Mouse (Mus musculus): ENCODE measurements around the gene Ndufa6. TPM values are rescaled to one million over a fixed set of nuclear protein-coding genes. Genes with fewer than 3 reads are reported as not detected.

Ndufa6 gene
- polyA plus RNA-seq, 1 experiment from 2014 or later: 302 TPM

- H3K4me3 ChIP-seq (replicated peaks): no peak overlapping the region
- H3K27ac ChIP-seq: no peak overlapping the region
- H3K27me3 ChIP-seq: no peaks in the 10 kb centered on the region
- WGBS: 89% methylated on average over 8 of the region's 8 CpGs
- H3K9ac ChIP-seq (replicated peaks): no peak overlapping the region
- H3K4me1 ChIP-seq (replicated peaks): peaks cover 30% of the 10 kb centered on the region
- peaks cover 46% of the 10 kb centered on the region for H3K36me3 ChIP-seq
- no peak for ATAC-seq (ENCODE audit: insufficient number of reproducible peaks, insufficient read depth, low FRiP score, low TSS enrichment, low read depth)
- no peak overlapping the region for H3K4me2 ChIP-seq
- H3K9me3 ChIP-seq: no peaks in the 10 kb centered on the region
These were observed 5.7 kb downstream of the Ndufa6 start for GRCm38 (mm10) chr15:82348258-82348998.

DNA sequence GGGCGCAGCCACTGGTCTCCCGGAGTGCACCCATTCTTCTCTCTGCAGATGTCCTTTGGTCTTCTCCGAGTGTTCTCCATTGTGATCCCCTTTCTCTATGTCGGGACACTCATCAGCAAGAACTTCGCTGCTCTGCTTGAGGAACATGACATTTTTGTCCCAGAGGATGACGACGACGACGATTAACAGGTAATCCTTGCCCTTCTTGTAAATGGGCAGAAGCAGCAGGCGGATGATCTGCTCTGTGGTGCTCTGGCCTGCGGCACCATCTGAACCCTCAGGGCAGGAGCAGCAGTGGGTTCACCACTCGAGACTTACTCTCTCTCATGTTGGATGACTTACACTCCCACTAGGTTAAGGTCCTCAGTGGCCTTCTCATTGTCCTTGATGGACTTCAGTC lies 6.3 kb downstream of the Ndufa6 start:
- peaks cover 47% of the 10 kb centered on the region for H3K36me3 ChIP-seq
- H3K4me3 ChIP-seq (replicated peaks): no peak overlapping the region
- WGBS: 94% methylated on average over 12 of the region's 12 CpGs
- no peak overlapping the region for H3K9ac ChIP-seq (replicated peaks)
- H3K4me2 ChIP-seq: 0 out of 2 replicates have a peak overlapping the region, but pooled peaks have one; percentile 86
- no peak for ATAC-seq (ENCODE audit: insufficient number of reproducible peaks, insufficient read depth, low FRiP score, low TSS enrichment, low read depth)
- H3K27ac ChIP-seq: no peak overlapping the region
- H3K27me3 ChIP-seq: no peaks in the 10 kb centered on the region
- no peaks in the 10 kb centered on the region for H3K9me3 ChIP-seq
- peaks cover 24% of the 10 kb centered on the region for H3K4me1 ChIP-seq (replicated peaks)

GRCm38 (mm10) chr15:82347303-82347676 lies 6.8 kb downstream of the Ndufa6 start:
- Histone ChIP-seq H3K4me2 (peak overlapping the region; percentile 86), H3K9me3 (no peaks in the 10 kb centered on the region), H3K4me3 (replicated peaks) (peak overlapping the region; percentile 62), H3K27me3 (no peaks in the 10 kb centered on the region), H3K4me1 (replicated peaks) (peaks cover 21% of the 10 kb centered on the region), H3K9ac (replicated peaks) (peak overlapping the region; percentile 63), H3K36me3 (peaks cover 47% of the 10 kb centered on the region), H3K27ac (no peak overlapping the region)
- WGBS: 79% methylated on average over 4 of the region's 4 CpGs
- no peak for ATAC-seq (ENCODE audit: insufficient number of reproducible peaks, insufficient read depth, low FRiP score, low TSS enrichment, low read depth)

- H3K4me1 ChIP-seq (replicated peaks): peaks cover 21% of the 10 kb centered on the region
- peak overlapping the region; percentile 37 for H3K27ac ChIP-seq
- peaks cover 44% of the 10 kb centered on the region for H3K36me3 ChIP-seq
- peak overlapping the region; percentile 63 for H3K9ac ChIP-seq (replicated peaks)
- no peaks in the 10 kb centered on the region for H3K27me3 ChIP-seq
- H3K4me3 ChIP-seq (replicated peaks): peak overlapping the region; percentile 62
- no peaks in the 10 kb centered on the region for H3K9me3 ChIP-seq
- 65% methylated on average over 14 of the region's 14 CpGs for WGBS
- H3K4me2 ChIP-seq: peak overlapping the region; percentile 86
- no peak for ATAC-seq (ENCODE audit: insufficient number of reproducible peaks, insufficient read depth, low FRiP score, low TSS enrichment, low read depth)
These were observed 7.4 kb downstream of the Ndufa6 start for GRCm38 (mm10) chr15:82346580-82347302.

- Histone ChIP-seq H3K36me3 (peaks cover 39% of the 10 kb centered on the region), H3K4me2 (peak overlapping the region; percentile 86), H3K9ac (replicated peaks) (peak overlapping the region; percentile 63), H3K27ac (peak overlapping the region; percentile 72), H3K4me1 (replicated peaks) (peaks cover 25% of the 10 kb centered on the region), H3K9me3 (no peaks in the 10 kb centered on the region), H3K27me3 (no peaks in the 10 kb centered on the region), H3K4me3 (replicated peaks) (peak overlapping the region; percentile 62)
- ATAC-seq (ENCODE audit: insufficient number of reproducible peaks, insufficient read depth, low FRiP score, low TSS enrichment, low read depth): peak; percentile 98
- WGBS: under 1% methylated on average over 51 of the region's 51 CpGs
These were observed 8.2 kb downstream of the Ndufa6 start for GRCm38 (mm10) chr15:82345820-82346470.

- no peak for ATAC-seq (ENCODE audit: insufficient number of reproducible peaks, insufficient read depth, low FRiP score, low TSS enrichment, low read depth)
- H3K27ac ChIP-seq: peak overlapping the region; percentile 47; the same call in 1 of the 2 replicates
- peaks cover 6% of the 10 kb centered on the region for H3K27me3 ChIP-seq
- WGBS: 90% methylated on average over 6 of the region's 6 CpGs
- no peak overlapping the region for H3K4me3 ChIP-seq (replicated peaks)
- peaks cover 29% of the 10 kb centered on the region for H3K36me3 ChIP-seq
- no peak overlapping the region for H3K4me2 ChIP-seq
- no peak overlapping the region for H3K9ac ChIP-seq (replicated peaks)
- H3K9me3 ChIP-seq: no peaks in the 10 kb centered on the region
- peaks cover 28% of the 10 kb centered on the region for H3K4me1 ChIP-seq (replicated peaks)
These were observed 9.2 kb downstream of the Ndufa6 start for GRCm38 (mm10) chr15:82344971-82345370.

DNA sequence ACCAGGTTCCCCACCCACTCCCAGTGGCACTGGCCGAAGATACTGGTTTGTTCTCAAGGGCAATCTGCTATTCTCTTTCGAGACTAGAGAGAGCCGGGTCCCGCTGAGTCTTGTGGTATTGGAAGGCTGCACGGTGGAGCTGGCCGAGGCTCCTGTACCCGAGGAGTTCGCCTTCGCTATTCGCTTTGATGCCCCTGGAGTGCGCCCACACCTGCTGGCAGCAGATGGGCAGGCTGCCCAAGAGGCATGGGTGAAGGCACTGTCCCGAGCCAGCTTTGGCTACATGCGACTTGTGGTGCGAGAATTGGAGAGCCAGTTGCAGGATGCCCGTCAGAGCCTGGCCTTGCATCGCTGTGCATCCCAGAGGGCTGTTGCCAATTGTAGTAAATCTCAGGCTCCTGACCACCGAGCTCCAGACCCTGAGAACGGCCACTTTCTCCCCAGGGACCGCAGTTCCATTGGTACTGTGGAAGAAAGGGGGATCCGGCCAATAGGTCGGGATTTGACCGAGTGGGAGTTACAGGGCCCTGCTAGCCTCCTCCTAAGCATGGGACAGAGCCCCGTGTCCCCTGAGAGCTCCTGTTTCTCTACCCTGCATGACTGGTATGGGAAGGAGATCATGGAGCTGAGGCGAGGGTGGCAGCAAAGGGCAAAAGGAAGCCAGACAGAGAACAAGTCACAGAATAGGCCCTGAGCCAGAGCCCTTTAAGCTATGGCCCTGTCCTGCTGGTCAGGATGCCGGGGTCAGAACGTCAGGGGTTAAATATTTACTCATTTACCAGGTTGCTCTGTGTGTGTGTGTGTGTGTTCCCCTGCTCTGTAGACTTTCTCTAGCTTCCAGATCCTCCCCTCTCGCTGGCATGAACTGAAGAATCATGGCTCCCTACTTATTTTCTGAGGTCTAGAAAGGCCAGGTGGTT lies 10.5 kb downstream of the Ndufa6 start:
- H3K27ac ChIP-seq: no peak overlapping the region
- H3K4me1 ChIP-seq (replicated peaks): peaks cover 28% of the 10 kb centered on the region
- 91% methylated on average over 27 of the region's 27 CpGs for WGBS

GRCm38 (mm10) chr15:82342543-82342935 lies 11.6 kb downstream of the Ndufa6 start:
- 77% methylated on average over 5 of the region's 5 CpGs for WGBS
- no peak for ATAC-seq (ENCODE audit: insufficient number of reproducible peaks, insufficient read depth, low FRiP score, low TSS enrichment, low read depth)
- H3K4me1 ChIP-seq (replicated peaks): peaks cover 33% of the 10 kb centered on the region
- peaks cover 5% of the 10 kb centered on the region; the same call in 1 of the 2 replicates for H3K36me3 ChIP-seq
- peaks cover 9% of the 10 kb centered on the region for H3K27me3 ChIP-seq
- no peak overlapping the region for H3K9ac ChIP-seq (replicated peaks)
- H3K27ac ChIP-seq: no peak overlapping the region
- no peak overlapping the region for H3K4me2 ChIP-seq
- H3K9me3 ChIP-seq: no peaks in the 10 kb centered on the region
- no peak overlapping the region for H3K4me3 ChIP-seq (replicated peaks)

More for the DNA sequence above, 10.5 kb downstream of the Ndufa6 start:
- no peak overlapping the region for H3K9ac ChIP-seq (replicated peaks)
- no peak overlapping the region for H3K4me2 ChIP-seq
- H3K27me3 ChIP-seq: peaks cover 9% of the 10 kb centered on the region
- H3K36me3 ChIP-seq: peaks cover 16% of the 10 kb centered on the region
- ATAC-seq (ENCODE audit: insufficient number of reproducible peaks, insufficient read depth, low FRiP score, low TSS enrichment, low read depth): no peak
- H3K4me3 ChIP-seq (replicated peaks): no peak overlapping the region
- no peaks in the 10 kb centered on the region for H3K9me3 ChIP-seq

GRCm38 (mm10) chr15:82341675-82342542 lies 12.2 kb downstream of the Ndufa6 start:
- Histone ChIP-seq H3K27ac (peak overlapping the region; percentile 64; the same call in 1 of the 2 replicates), H3K9me3 (no peaks in the 10 kb centered on the region), H3K27me3 (peaks cover 9% of the 10 kb centered on the region), H3K9ac (replicated peaks) (peak overlapping the region; percentile 76), H3K4me3 (replicated peaks) (peak overlapping the region; percentile 49), H3K36me3 (0 out of 2 replicates have a peak, but pooled peaks cover 2% of the 10 kb centered on the region), H3K4me1 (replicated peaks) (peaks cover 31% of the 10 kb centered on the region), H3K4me2 (peak overlapping the region; percentile 71)
- ATAC-seq (ENCODE audit: insufficient number of reproducible peaks, insufficient read depth, low FRiP score, low TSS enrichment, low read depth): no peak
- 65% methylated on average over 15 of the region's 15 CpGs for WGBS

DNA sequence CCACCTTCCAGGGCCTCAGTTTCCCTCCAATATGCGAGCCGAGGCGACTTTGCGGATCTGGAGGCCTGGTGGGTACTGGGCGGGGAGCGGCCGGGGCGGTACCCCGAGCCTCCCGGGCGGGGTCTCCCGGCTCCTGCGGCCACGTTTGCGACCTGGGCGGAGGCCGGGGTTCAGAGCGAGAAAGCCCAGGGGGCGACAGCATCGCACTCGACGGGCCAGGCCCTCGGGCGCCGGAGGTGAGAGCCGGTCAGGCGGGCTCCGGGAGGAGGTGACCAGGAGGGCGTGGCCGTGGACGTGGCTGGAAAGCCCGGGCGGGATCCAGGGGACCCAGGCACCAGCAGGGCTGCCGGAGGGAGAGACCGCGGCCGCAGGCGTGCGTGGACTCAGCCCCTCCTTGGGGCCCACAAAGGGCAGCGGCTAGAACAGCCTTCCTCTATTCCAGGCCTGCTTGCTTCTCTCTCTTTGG lies 13.1 kb downstream of the Ndufa6 start:
- WGBS: 3% methylated on average over 40 of the region's 40 CpGs
- no peaks in the 10 kb centered on the region for H3K9me3 ChIP-seq
- H3K4me3 ChIP-seq (replicated peaks): peak overlapping the region; percentile 49
- peaks cover 9% of the 10 kb centered on the region for H3K36me3 ChIP-seq
- H3K4me1 ChIP-seq (replicated peaks): peaks cover 35% of the 10 kb centered on the region
- H3K27ac ChIP-seq: peak overlapping the region; percentile 64
- peak overlapping the region; percentile 71 for H3K4me2 ChIP-seq
- no peak for ATAC-seq (ENCODE audit: insufficient number of reproducible peaks, insufficient read depth, low FRiP score, low TSS enrichment, low read depth)
- peak overlapping the region; percentile 76 for H3K9ac ChIP-seq (replicated peaks)
- H3K27me3 ChIP-seq: peaks cover 9% of the 10 kb centered on the region

Measured in limb, embryonic 12.5 days (tissue).